ENCODE assay signal across 16 mouse cellular contexts in genomic region chr7:82725741-82726450, GRCm38 (mm10).
DNase-seq lines count a peak whose midpoint lies in the region; ATAC-seq lines count a peak whose summit lies in the region.
"Had no signal": no experiment of that assay in that cellular context is flagged by ENCODE, and none has a peak within 500 bp of the region (broad histone marks: within the 10 kb centered on the region; RNA-seq: fewer than 3 reads in every experiment).

No protein-coding gene starts in this region.

- H3K36me3 ChIP-seq in lung, embryonic 15.5 days, result no peaks in the 10 kb centered on the region
- no peaks in the 10 kb centered on the region for H3K36me3 ChIP-seq in limb, embryonic 12.5 days
- H3K36me3 ChIP-seq: forebrain, embryonic 15.5 days; heart, embryonic 12.5 days had no signal

- 0 out of 2 replicates have a peak overlapping the region, but pooled peaks have one; percentile 15 for H3K27ac ChIP-seq in lung, embryonic 15.5 days
- peak overlapping the region; percentile 1; the same call in 1 of the 2 replicates for H3K27ac ChIP-seq in limb, embryonic 12.5 days
- H3K27ac ChIP-seq: forebrain, embryonic 15.5 days; liver, embryonic 13.5 days; midbrain, embryonic 12.5 days had no signal

- no peak overlapping the region for H3K9ac ChIP-seq in lung, embryonic 15.5 days
- H3K9ac ChIP-seq in limb, embryonic 12.5 days (replicated peaks), result no peak overlapping the region
- H3K9ac ChIP-seq: forebrain, embryonic 15.5 days; heart, embryonic 12.5 days; liver, embryonic 13.5 days; midbrain, embryonic 12.5 days had no signal

- 67% methylated on average over 14 of the region's 14 CpGs for WGBS in lung, embryonic 15.5 days
- 56% methylated on average over 14 of the region's 14 CpGs for WGBS in limb, embryonic 12.5 days

- H3K4me2 ChIP-seq in lung, embryonic 15.5 days, result no peak overlapping the region
- no peak overlapping the region for H3K4me2 ChIP-seq in limb, embryonic 12.5 days
- H3K4me2 ChIP-seq: forebrain, embryonic 15.5 days; heart, embryonic 12.5 days; liver, embryonic 13.5 days; midbrain, embryonic 12.5 days had no signal

- DNase-seq in cerebellum, postnatal 14 days, result peak; percentile 31 to 32
- DNase-seq in lung, adult 18-20 months, result no peak
- peak; percentile 17 to 27 for DNase-seq in adrenal gland, postnatal 36 days
- no peak for DNase-seq in MN1 (ENCODE audit: low spot score)
- DNase-seq: B cell, adult 2 months; cerebellum, adult 2 months; heart, postnatal 36 days; liver, embryonic 13.5 days had no signal

- H3K4me1 ChIP-seq in lung, embryonic 15.5 days, result peaks cover 1% of the 10 kb centered on the region; the same call in 1 of the 2 replicates
- H3K4me1 ChIP-seq in limb, embryonic 12.5 days (replicated peaks), result peaks cover 73% of the 10 kb centered on the region
- H3K4me1 ChIP-seq: forebrain, embryonic 15.5 days had no signal

- H3K4me3 ChIP-seq in lung, embryonic 15.5 days, result no peak overlapping the region
- H3K4me3 ChIP-seq in limb, embryonic 12.5 days (replicated peaks), result no peak overlapping the region
- H3K4me3 ChIP-seq: forebrain, embryonic 15.5 days; heart, embryonic 12.5 days; liver, embryonic 13.5 days; midbrain, embryonic 12.5 days had no signal

- no peaks in the 10 kb centered on the region for H3K9me3 ChIP-seq in lung, embryonic 15.5 days
- H3K9me3 ChIP-seq in limb, embryonic 12.5 days, result no peaks in the 10 kb centered on the region
- H3K9me3 ChIP-seq: forebrain, embryonic 15.5 days; heart, embryonic 12.5 days; liver, embryonic 13.5 days; midbrain, embryonic 12.5 days had no signal

- no peaks in the 10 kb centered on the region for H3K27me3 ChIP-seq in lung, embryonic 15.5 days
- H3K27me3 ChIP-seq in limb, embryonic 12.5 days, result no peaks in the 10 kb centered on the region
- H3K27me3 ChIP-seq: forebrain, embryonic 15.5 days; heart, embryonic 12.5 days; liver, embryonic 13.5 days; Patski had no signal

- ATAC-seq in cerebellum, adult (ENCODE audit: insufficient number of reproducible peaks, low FRiP score, low TSS enrichment), result no peak
- ATAC-seq in lung, embryonic 15.5 days (ENCODE audit: borderline replicate concordance, extremely low read depth, low FRiP score, low TSS enrichment), result no peak
- no peak for ATAC-seq in limb, embryonic 12.5 days (ENCODE audit: insufficient number of reproducible peaks, insufficient read depth, low FRiP score, low TSS enrichment, low read depth)
- ATAC-seq: activated CD4-positive, CD25-positive, alpha-beta regulatory T cell, adult 4 months; forebrain, embryonic 15.5 days; Patski had no signal

Comparison
In these comparisons a context has a peak if more than half of its experiments do, and no peak if none do; other contexts are left out.
1. DNase-seq: peak in cerebellum, postnatal 14 days (2 of 2) and adrenal gland, postnatal 36 days (2 of 2); none in lung, adult 18-20 months (0 of 2) and MN1 (single experiment).